Mouse (Mus musculus) neural tube, embryonic 11.5 days (tissue): ENCODE data around the gene Rab11fip3. TPM values are rescaled to one million over a fixed set of nuclear protein-coding genes. Genes with fewer than 3 reads are reported as not detected.

Experiments
- ATAC-seq: fragments of 200-750 bp; cut with Nextera tagmentation; 2 replicates; pipeline ENCODE4 v1.8.0; 2017; ENCODE audit warnings: moderate number of reproducible peaks, mild to moderate bottlenecking, moderate TSS enrichment, moderate library complexity; ENCODE audit not compliant: insufficient read depth, low FRiP score, low TSS enrichment
- DNase-seq: peaks from one replicate; pipeline ENCODE4 v3.0.0-alpha.2; 2015; ENCODE audit warnings: low spot score
- H3K27ac ChIP-seq: fragments of 300-500 bp; sonication (generic); 2 replicates; pipeline ENCODE4 v1.5.1; 2014; ENCODE audit warnings: low read depth, mild to moderate bottlenecking, low read length
- H3K27me3 ChIP-seq: fragments of 300-500 bp; sonication (generic); 2 replicates; pipeline ENCODE4 v1.6.1; 2014; ENCODE audit warnings: mild to moderate bottlenecking, low read length, mixed read lengths; ENCODE audit not compliant: control insufficient read depth, insufficient read depth
- H3K36me3 ChIP-seq: fragments of 300-500 bp; sonication (generic); 2 replicates; pipeline ENCODE4 v1.6.1; 2014; ENCODE audit warnings: mild to moderate bottlenecking, low read length, moderate library complexity, mixed read lengths; ENCODE audit not compliant: control insufficient read depth, insufficient read depth
- H3K4me1 ChIP-seq: fragments of 300-500 bp; sonication (generic); 2 replicates; pipeline ENCODE4 v1.6.1; 2014; ENCODE audit warnings: low read length, mixed read lengths; ENCODE audit not compliant: control insufficient read depth, insufficient read depth
- H3K4me2 ChIP-seq: fragments of 300-500 bp; sonication (generic); 2 replicates; pipeline ENCODE4 v1.6.1; 2014; ENCODE audit warnings: low read depth, mild to moderate bottlenecking, moderate library complexity
- H3K4me3 ChIP-seq: fragments of 300-500 bp; sonication (generic); 2 replicates; pipeline ENCODE4 v1.5.1; 2014; ENCODE audit warnings: low read depth, low read length
- H3K9ac ChIP-seq: fragments of 300-500 bp; sonication (generic); 2 replicates; pipeline ENCODE4 v1.6.1; 2014; ENCODE audit warnings: mild to moderate bottlenecking, low read length
- H3K9me3 ChIP-seq: fragments of 300-500 bp; sonication (generic); 2 replicates; pipeline ENCODE4 v1.6.1; 2016; ENCODE audit warnings: low read length; ENCODE audit not compliant: control insufficient read depth
- whole genome bisulfite sequencing: fragments of 180-500 bp; shearing (Covaris S2); extraction: QIAGEN DNeasy Blood & Tissue Kit; methylation state at CpG from one replicate; pipeline ENCODE4 v1.1.7; 2014; 5-methylcytosine and 5-hydroxymethylcytosine counted together
- polyA plus RNA-seq: library from polyadenylated mRNA; unstranded; fragments of >200 nt; fragmentation: Nextera tagmentation; extraction: Ambion mirVana; gene quantifications from 2 replicates; pipeline ENCODE4 v1.2.1, GENCODE M21; 2014

The Rab11fip3 gene
- polyA plus RNA-seq, 1 experiment from 2014 or later = 24.8 TPM

DNA sequence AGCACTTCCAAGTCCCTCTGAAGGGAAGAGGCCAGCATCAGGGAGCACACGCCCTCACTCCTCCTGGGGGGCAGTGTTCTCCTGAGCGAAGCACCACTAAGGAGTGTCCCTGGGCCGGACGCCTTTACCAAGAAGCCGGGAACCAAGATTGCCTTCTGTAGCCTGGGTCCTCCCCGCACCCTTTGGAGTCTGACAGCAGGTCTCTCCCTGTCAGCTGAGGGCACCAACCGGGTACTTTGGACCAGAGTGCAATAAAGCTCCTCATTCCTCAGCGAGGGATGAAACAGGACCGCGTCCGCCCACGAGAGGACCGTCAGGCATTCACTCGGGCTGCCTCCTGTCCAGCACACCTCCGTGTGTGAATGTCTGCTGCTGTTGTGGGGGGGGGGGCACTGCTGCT, 64.6 kb downstream of the Rab11fip3 start:
- Histone ChIP-seq H3K4me2 (no peak overlapping the region), H3K9me3 (no peaks in the 10 kb centered on the region), H3K36me3 (peaks cover 8% of the 10 kb centered on the region), H3K27me3 (no peaks in the 10 kb centered on the region), H3K4me3 (no peak overlapping the region), H3K27ac (no peak overlapping the region), H3K9ac (no peak overlapping the region), H3K4me1 (no peaks in the 10 kb centered on the region)
- no peak for DNase-seq
- whole genome bisulfite sequencing = 88% methylated on average over 15 of the region's 15 CpGs
- no peak for ATAC-seq

DNA sequence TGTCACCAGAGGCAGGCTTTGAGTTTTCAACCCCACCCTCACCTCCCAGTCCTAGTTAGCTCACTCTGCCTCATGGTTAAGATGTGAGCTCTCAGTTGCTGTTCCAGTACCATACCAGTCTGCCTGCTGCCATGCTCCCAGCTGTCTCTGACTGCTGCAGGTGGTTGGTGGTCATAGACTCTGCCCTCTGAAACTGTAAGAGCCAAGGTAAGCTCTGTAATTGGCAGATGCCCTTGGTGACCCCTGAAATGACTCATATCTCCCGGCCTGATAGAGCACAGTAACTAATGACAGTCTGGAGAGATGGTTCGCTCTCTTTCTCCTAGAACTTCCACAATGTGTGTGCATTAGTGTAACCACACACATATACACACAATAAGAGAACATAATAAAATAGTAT, 65.5 kb downstream of the Rab11fip3 start:
- 96% methylated on average over 2 of the region's 2 CpGs for WGBS

DNA sequence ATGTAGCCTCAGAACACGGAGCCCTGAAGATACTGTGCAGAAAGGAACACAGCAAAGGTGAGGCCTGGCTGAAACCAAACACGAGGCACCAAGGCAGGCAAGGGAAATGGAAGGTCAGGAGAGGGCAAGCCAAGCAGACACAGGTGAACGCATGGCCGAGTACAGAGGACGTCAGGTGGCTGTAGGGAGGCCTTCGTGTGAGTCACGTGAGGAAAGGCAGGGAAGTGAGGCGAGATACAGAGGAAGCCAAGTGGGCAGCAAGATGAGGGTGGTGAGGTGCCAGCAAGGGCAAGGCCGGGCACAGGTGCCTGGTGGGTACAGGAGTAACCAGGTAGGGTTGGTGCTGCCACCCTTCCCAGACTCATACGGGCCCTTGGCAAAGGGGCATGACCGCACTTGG, 70.9 kb downstream of the Rab11fip3 start:
- WGBS = 90% methylated on average over 11 of the region's 11 CpGs
- Histone ChIP-seq H3K27ac (no peak overlapping the region), H3K4me2 (no peak overlapping the region), H3K9ac (no peak overlapping the region), H3K36me3 (peaks cover 5% of the 10 kb centered on the region), H3K4me1 (no peaks in the 10 kb centered on the region), H3K27me3 (no peaks in the 10 kb centered on the region), H3K9me3 (no peaks in the 10 kb centered on the region), H3K4me3 (no peak overlapping the region)
- ATAC-seq (no peak), DNase-seq (no peak)

More for the DNA sequence above, 65.5 kb downstream of the Rab11fip3 start:
- Histone ChIP-seq H3K36me3 (peaks cover 8% of the 10 kb centered on the region), H3K27me3 (no peaks in the 10 kb centered on the region), H3K27ac (no peak overlapping the region), H3K4me2 (no peak overlapping the region), H3K4me3 (no peak overlapping the region), H3K9me3 (no peaks in the 10 kb centered on the region), H3K9ac (no peak overlapping the region), H3K4me1 (no peaks in the 10 kb centered on the region)
- ATAC-seq (no peak), DNase-seq (no peak)

DNA sequence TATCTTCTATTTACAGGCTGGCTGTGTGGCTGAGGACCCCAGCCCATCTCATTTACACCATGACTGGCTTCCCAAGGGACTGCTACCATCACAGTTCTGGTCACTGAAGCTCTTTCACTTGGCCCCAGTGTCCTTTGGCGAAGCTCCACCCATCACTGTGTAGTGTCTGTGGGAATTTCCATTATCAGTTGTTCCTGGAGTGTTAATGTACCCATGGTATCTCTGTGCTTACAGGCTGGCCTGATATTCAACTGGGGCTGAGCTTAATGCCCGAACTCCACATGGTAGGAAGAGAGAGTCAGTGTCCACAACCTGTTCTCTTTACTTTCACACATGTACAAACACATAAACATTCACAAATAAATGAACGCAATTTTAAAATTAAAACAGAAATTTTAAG, 75.9 kb downstream of the Rab11fip3 start:
- H3K4me3 ChIP-seq = no peak overlapping the region
- no peaks in the 10 kb centered on the region for H3K27me3 ChIP-seq
- DNase-seq = no peak
- no peak overlapping the region for H3K27ac ChIP-seq
- 96% methylated on average over 3 of the region's 3 CpGs for WGBS
- no peak overlapping the region for H3K4me2 ChIP-seq
- H3K4me1 ChIP-seq = no peaks in the 10 kb centered on the region
- no peak overlapping the region for H3K9ac ChIP-seq
- H3K36me3 ChIP-seq = peaks cover 19% of the 10 kb centered on the region
- no peak for ATAC-seq
- no peaks in the 10 kb centered on the region for H3K9me3 ChIP-seq

DNA sequence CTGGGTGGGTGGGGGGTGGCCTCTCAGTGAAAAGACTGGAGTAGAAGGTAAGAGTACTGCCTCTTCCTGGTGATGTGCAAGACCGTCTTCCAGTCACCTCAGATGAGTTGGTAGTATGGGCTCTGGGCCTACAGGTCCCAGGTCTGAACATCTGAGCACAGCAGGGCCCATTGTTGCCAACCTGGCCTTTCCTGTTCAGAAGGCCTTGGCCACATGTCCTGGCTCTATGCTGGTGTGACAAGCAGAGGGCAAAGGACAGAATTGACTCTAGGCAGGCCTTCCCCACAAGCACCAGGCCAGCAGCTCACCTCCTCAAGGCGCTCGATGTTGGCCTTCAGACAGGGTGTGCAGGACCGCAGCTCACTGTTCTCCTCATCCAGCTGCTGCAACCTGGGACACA, 77.1 kb downstream of the Rab11fip3 start:
- peaks cover 19% of the 10 kb centered on the region for H3K36me3 ChIP-seq
- ATAC-seq (no peak), DNase-seq (no peak)
- no peak overlapping the region for H3K27ac ChIP-seq
- no peaks in the 10 kb centered on the region for H3K9me3 ChIP-seq
- H3K4me2 ChIP-seq = no peak overlapping the region
- H3K9ac ChIP-seq = no peak overlapping the region
- no peak overlapping the region for H3K4me3 ChIP-seq
- WGBS = 96% methylated on average over 4 of the region's 4 CpGs
- H3K27me3 ChIP-seq = no peaks in the 10 kb centered on the region
- H3K4me1 ChIP-seq = no peaks in the 10 kb centered on the region

GRCm38 (mm10) chr17:25990331-25990730, 79.0 kb downstream of the Rab11fip3 start:
- peaks cover 19% of the 10 kb centered on the region for H3K36me3 ChIP-seq
- 88% methylated on average over 5 of the region's 5 CpGs for WGBS

GRCm38 (mm10) chr17:25985306-25986294, 83.8 kb downstream of the Rab11fip3 start, which contains the start of gene Capn15:
TSS of gene Capn15 (minus strand) at chr17:25985796.
- Histone ChIP-seq H3K9me3 (no peaks in the 10 kb centered on the region), H3K36me3 (peaks cover 6% of the 10 kb centered on the region; the same call in 1 of the 2 replicates), H3K27me3 (no peaks in the 10 kb centered on the region), H3K27ac (peak within 1 kb of the TSS; percentile 82), H3K4me2 (peak within 1 kb of the TSS; percentile 85), H3K9ac (peak within 1 kb of the TSS; percentile 89), H3K4me1 (peaks cover 4% of the 10 kb centered on the region; the same call in 1 of the 2 replicates), H3K4me3 (peak within 1 kb of the TSS; percentile 72)
- ATAC-seq = peak; percentile 99
- WGBS = under 1% methylated on average over 91 of the region's 91 CpGs
- DNase-seq = peak; percentile 97

More at GRCm38 (mm10) chr17:25990331-25990730, 79.0 kb downstream of the Rab11fip3 start:
- Histone ChIP-seq H3K9ac (no peak overlapping the region), H3K4me3 (no peak overlapping the region), H3K9me3 (no peaks in the 10 kb centered on the region), H3K4me1 (no peaks in the 10 kb centered on the region), H3K4me2 (no peak overlapping the region), H3K27ac (no peak overlapping the region), H3K27me3 (no peaks in the 10 kb centered on the region)
- ATAC-seq (no peak), DNase-seq (no peak)

- Histone ChIP-seq H3K9ac (peak overlapping the region; percentile 89), H3K9me3 (no peaks in the 10 kb centered on the region), H3K27me3 (no peaks in the 10 kb centered on the region), H3K4me3 (peak overlapping the region; percentile 72), H3K4me2 (peak overlapping the region; percentile 85), H3K27ac (peak overlapping the region; percentile 82), H3K36me3 (no peaks in the 10 kb centered on the region), H3K4me1 (peaks cover 4% of the 10 kb centered on the region; the same call in 1 of the 2 replicates)
- WGBS = 11% methylated on average over 17 of the region's 17 CpGs
- no peak for DNase-seq
- no peak; the same call in 1 of the 2 replicates for ATAC-seq
These were observed 84.6 kb downstream of the Rab11fip3 start for GRCm38 (mm10) chr17:25984556-25985305.
